Comparison of ENCODE assay signal across 7 mouse cellular contexts in genomic region chr17:3273108-3274091, GRCm38 (mm10). TPM values are rescaled to one million over a fixed set of nuclear protein-coding genes. Genes with fewer than 3 reads are reported as not detected.
A peak's percentile ranks its signal among the peaks of the same experiment; 100 is the strongest.
DNase-seq lines count a peak whose midpoint lies in the region; ATAC-seq and TF ChIP-seq lines count a peak whose summit lies in the region.

No protein-coding gene starts in this region.

- no peak for TF ChIP-seq POLR2A in small intestine, adult 2 months (IDR thresholded peaks at IDR 0.05; ENCODE audit: low read depth, low read length)

- peaks cover 32% of the 10 kb centered on the region for H3K4me1 ChIP-seq in embryonic facial prominence, embryonic 10.5 days
- H3K4me1 ChIP-seq in midbrain, embryonic 13.5 days (replicated peaks): peaks cover 23% of the 10 kb centered on the region
- H3K4me1 ChIP-seq in small intestine, adult 2 months (ENCODE audit: control insufficient read depth, insufficient read depth, insufficient read length, low read length): no peaks in the 10 kb centered on the region

- WGBS in embryonic facial prominence, embryonic 10.5 days: 46% methylated on average over 22 of the region's 22 CpGs
- 47% methylated on average over 22 of the region's 22 CpGs for WGBS in midbrain, embryonic 13.5 days
- 48% methylated on average over 22 of the region's 22 CpGs for WGBS in small intestine, adult 2 months

- TF ChIP-seq CTCF in small intestine, adult 2 months (IDR thresholded peaks at IDR 0.05; ENCODE audit: extremely low read depth, insufficient read length, insufficient replicate concordance, low read depth, low read length): peak; percentile 69; the same call in 1 of the 2 replicates

- H3K9ac ChIP-seq in midbrain, embryonic 13.5 days (replicated peaks): no peak overlapping the region

- H3K4me3 ChIP-seq in embryonic facial prominence, embryonic 10.5 days: no peak overlapping the region
- no peak overlapping the region for H3K4me3 ChIP-seq in midbrain, embryonic 13.5 days (replicated peaks)
- H3K4me3 ChIP-seq in small intestine, adult 2 months (ENCODE audit: low read depth, low read length): no peak overlapping the region

- H3K36me3 ChIP-seq in embryonic facial prominence, embryonic 10.5 days (replicated peaks): no peaks in the 10 kb centered on the region
- H3K36me3 ChIP-seq in midbrain, embryonic 13.5 days: no peaks in the 10 kb centered on the region
- no peaks in the 10 kb centered on the region for H3K36me3 ChIP-seq in small intestine, adult 2 months (ENCODE audit: control insufficient read depth, insufficient read depth, low read length)

- ATAC-seq in granulocyte monocyte progenitor cell, adult 5-6 weeks (replicated peaks; ENCODE audit: poor library complexity, severe bottlenecking): peak; percentile 96
- ATAC-seq in midbrain, embryonic 13.5 days: peak; percentile 71

- DNase-seq in adrenal gland, postnatal 14 days: peak; percentile 88
- DNase-seq in embryonic facial prominence, embryonic 10.5 days (ENCODE audit: low spot score): peak; percentile 85
- DNase-seq in kidney, adult 11 months: peak; percentile 70
- peak; percentile 85 for DNase-seq in left cerebral cortex, postnatal 4 days

- H3K27me3 ChIP-seq in embryonic facial prominence, embryonic 10.5 days (replicated peaks; ENCODE audit: low read depth, poor library complexity, severe bottlenecking): no peaks in the 10 kb centered on the region; the same call in 1 of the 2 replicates
- H3K27me3 ChIP-seq in midbrain, embryonic 13.5 days: no peaks in the 10 kb centered on the region
- no peaks in the 10 kb centered on the region for H3K27me3 ChIP-seq in small intestine, adult 2 months (ENCODE audit: control insufficient read depth, insufficient read depth, low read length)

- intact Hi-C loops in left cerebral cortex, postnatal 4 days (cut with DNase I): loop anchor here (10.0 kb wide), 1 partner anchor 241 kb away; no protein-coding TSS in a partner anchor

- H3K9me3 ChIP-seq in embryonic facial prominence, embryonic 10.5 days: no peaks in the 10 kb centered on the region
- no peaks in the 10 kb centered on the region for H3K9me3 ChIP-seq in midbrain, embryonic 13.5 days

- H3K4me2 ChIP-seq in midbrain, embryonic 13.5 days (replicated peaks): no peak overlapping the region

- H3K27ac ChIP-seq in embryonic facial prominence, embryonic 10.5 days (replicated peaks): no peak overlapping the region
- no peak overlapping the region for H3K27ac ChIP-seq in midbrain, embryonic 13.5 days
- H3K27ac ChIP-seq in small intestine, adult 2 months (ENCODE audit: insufficient read depth, low read depth, low read length): no peak overlapping the region

RNA-seq across cellular contexts. Expression of gene Tiam2, which starts 53.0 kb away (rescaled TPM):
- 14.6 and 18.6 TPM in 2 replicates for total RNA-seq in adrenal gland, postnatal 14 days (2021)
- polyA plus RNA-seq in embryonic facial prominence, embryonic 10.5 days (2016; fragmentation: Nextera tagmentation; extraction: Ambion mirVana): 6.0 and 7.7 TPM in 2 replicates
- total RNA-seq in granulocyte monocyte progenitor cell, adult 5-6 weeks (2014; fragmentation: Nextera tagmentation): 5.6 and 15.3 TPM in 2 replicates
- total RNA-seq in granulocyte monocyte progenitor cell, adult 5-6 weeks (2017): 7.7 and 11.2 TPM in 2 replicates
- 100 to 1,000 TPM in 1 of 2 experiments, 10 to 100 TPM in 1; 89.3 to 104 TPM for total RNA-seq in left cerebral cortex, postnatal 4 days (2021)
- polyA plus RNA-seq in midbrain, embryonic 13.5 days (2015; fragmentation: Nextera tagmentation; extraction: Ambion mirVana): 1.9 and 4.9 TPM in 2 replicates
- polyA plus RNA-seq in small intestine, adult 2 months (2012; rRNA removed): 1.5 and 2.7 TPM in 2 replicates
